Mouse (Mus musculus): ENCODE measurements around the gene Qser1. TPM values are rescaled to one million over a fixed set of nuclear protein-coding genes. Genes with fewer than 3 reads are reported as not detected.

Gene Qser1
- polyA plus RNA-seq, 1 experiment, result 1.7 TPM

DNA sequence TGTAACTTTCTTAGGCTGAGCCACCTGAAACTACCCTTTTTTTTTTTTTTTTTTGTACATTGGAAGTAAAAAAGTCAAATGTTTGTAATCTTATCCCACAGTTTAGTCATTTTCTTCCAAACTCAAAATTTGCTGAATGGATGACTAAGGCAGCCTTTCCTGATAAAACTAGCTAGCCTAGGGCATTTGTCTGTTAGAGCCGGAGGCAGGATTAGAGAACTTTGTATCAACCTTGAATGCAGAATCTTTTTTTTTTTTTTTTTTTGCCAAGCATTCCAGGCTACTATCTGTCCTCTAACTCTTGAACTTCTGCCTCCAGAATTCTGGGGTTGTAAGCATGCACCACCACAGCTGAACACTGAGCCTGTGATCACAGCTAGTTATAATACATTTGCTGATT is 38.3 kb upstream of the Qser1 start:
- WGBS, result 81% methylated on average over 1 of the region's 1 CpGs
- H3K36me3 ChIP-seq (ENCODE audit: control insufficient read depth, insufficient read depth, low read length), result no peaks in the 10 kb centered on the region

DNA sequence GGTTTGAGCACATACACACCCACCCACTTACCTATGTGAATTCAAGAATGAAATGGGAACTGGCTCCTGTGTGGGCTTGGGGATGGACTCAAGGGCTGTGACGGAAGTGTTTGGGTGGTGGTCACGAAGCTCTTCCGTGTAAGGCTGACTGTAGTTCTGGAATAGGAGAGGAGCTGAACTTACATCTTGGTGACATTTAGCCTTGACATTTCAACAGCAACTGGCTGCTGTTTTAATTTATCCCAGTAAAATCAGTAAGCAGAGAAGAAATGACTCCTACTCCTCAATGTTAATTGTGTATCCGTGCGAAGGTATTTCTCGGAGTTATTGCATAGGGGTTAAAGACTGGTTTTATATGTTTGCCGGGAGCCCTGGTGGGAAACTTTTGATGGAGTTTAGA is 36.0 kb upstream of the Qser1 start:
- Histone ChIP-seq H3K4me3 (ENCODE audit: extremely low read depth, insufficient read depth, insufficient read length) (no peak overlapping the region), H3K27ac (ENCODE audit: insufficient read depth, low read length) (no peak overlapping the region), H3K27me3 (ENCODE audit: control insufficient read depth, insufficient read depth, low read length) (no peaks in the 10 kb centered on the region), H3K36me3 (ENCODE audit: control insufficient read depth, insufficient read depth, low read length) (no peaks in the 10 kb centered on the region), H3K4me1 (ENCODE audit: control insufficient read depth, insufficient read depth, insufficient read length) (no peaks in the 10 kb centered on the region; the same call in 1 of the 2 replicates)
- WGBS, result 93% methylated on average over 7 of the region's 7 CpGs
- no peak for DNase-seq (ENCODE audit: low read depth in 1 of 2, low spot score in 2 of 2)
- no peak for TF ChIP-seq CTCF (IDR thresholded peaks at IDR 0.05; ENCODE audit: extremely low read depth, insufficient read depth, insufficient read length, insufficient replicate concordance)
- TF ChIP-seq POLR2A (IDR thresholded peaks at IDR 0.05; ENCODE audit: low read depth, low read length), result no peak

More for the DNA sequence above, 38.3 kb upstream of the Qser1 start:
- Histone ChIP-seq H3K27me3 (ENCODE audit: control insufficient read depth, insufficient read depth, low read length) (no peaks in the 10 kb centered on the region), H3K4me1 (ENCODE audit: control insufficient read depth, insufficient read depth, insufficient read length) (no peaks in the 10 kb centered on the region; the same call in 1 of the 2 replicates), H3K4me3 (ENCODE audit: extremely low read depth, insufficient read depth, insufficient read length) (no peak overlapping the region), H3K27ac (ENCODE audit: insufficient read depth, low read length) (no peak overlapping the region)
- no peak for DNase-seq (ENCODE audit: low read depth in 1 of 2, low spot score in 2 of 2)
- TF ChIP-seq POLR2A (IDR thresholded peaks at IDR 0.05; ENCODE audit: low read depth, low read length), result no peak
- no peak for TF ChIP-seq CTCF (IDR thresholded peaks at IDR 0.05; ENCODE audit: extremely low read depth, insufficient read depth, insufficient read length, insufficient replicate concordance)

DNA sequence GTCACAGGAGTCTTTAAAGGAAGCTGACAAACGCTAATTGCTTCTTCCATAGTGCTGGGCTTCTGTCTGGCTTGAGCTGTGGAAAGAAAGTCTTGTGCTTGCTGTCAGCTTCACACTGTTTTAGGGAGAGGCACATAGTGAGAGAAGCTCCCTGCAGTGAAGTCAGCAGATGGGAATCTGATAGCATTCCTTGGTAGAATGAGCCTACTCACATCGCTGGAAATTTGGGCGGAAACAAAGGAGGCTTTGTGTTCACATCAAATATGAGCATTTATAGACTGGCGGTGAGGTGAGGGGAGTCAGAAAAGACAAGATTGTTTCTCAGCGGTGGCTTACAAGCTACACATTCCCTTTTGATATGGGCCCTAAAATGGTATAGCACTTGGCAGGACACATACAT is 35.1 kb upstream of the Qser1 start:
- Histone ChIP-seq H3K4me1 (ENCODE audit: control insufficient read depth, insufficient read depth, insufficient read length) (no peaks in the 10 kb centered on the region; the same call in 1 of the 2 replicates), H3K36me3 (ENCODE audit: control insufficient read depth, insufficient read depth, low read length) (no peaks in the 10 kb centered on the region), H3K27ac (ENCODE audit: insufficient read depth, low read length) (no peak overlapping the region), H3K27me3 (ENCODE audit: control insufficient read depth, insufficient read depth, low read length) (no peaks in the 10 kb centered on the region), H3K4me3 (ENCODE audit: extremely low read depth, insufficient read depth, insufficient read length) (no peak overlapping the region)
- TF ChIP-seq CTCF (IDR thresholded peaks at IDR 0.05; ENCODE audit: extremely low read depth, insufficient read depth, insufficient read length, insufficient replicate concordance) (no peak), POLR2A (IDR thresholded peaks at IDR 0.05; ENCODE audit: low read depth, low read length) (no peak)
- WGBS, result 80% methylated on average over 5 of the region's 5 CpGs
- DNase-seq (ENCODE audit: low read depth in 1 of 2, low spot score in 2 of 2), result no peak

DNA sequence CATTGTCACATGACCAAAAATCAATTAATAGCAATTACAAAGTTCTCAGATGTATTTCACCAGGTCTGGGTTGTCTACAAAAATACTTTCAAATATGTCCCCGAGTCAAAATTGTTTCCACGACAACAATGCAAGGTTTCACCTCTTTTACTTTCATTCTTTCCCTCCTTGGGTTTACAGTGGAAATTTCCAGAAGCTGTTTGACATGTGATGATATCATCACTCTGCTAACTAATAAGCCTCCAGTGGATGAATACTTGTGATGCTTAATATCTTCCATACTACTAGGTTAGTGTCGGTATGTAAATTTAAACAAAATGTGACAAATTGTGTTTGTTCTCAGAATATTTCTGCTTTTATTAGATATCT is 33.4 kb upstream of the Qser1 start:
- WGBS, result 28% methylated on average over 3 of the region's 3 CpGs
- TF ChIP-seq CTCF (IDR thresholded peaks at IDR 0.05; ENCODE audit: extremely low read depth, insufficient read depth, insufficient read length, insufficient replicate concordance), result no peak
- TF ChIP-seq POLR2A (IDR thresholded peaks at IDR 0.05; ENCODE audit: low read depth, low read length), result no peak
- no peaks in the 10 kb centered on the region; the same call in 1 of the 2 replicates for H3K4me1 ChIP-seq (ENCODE audit: control insufficient read depth, insufficient read depth, insufficient read length)
- DNase-seq (ENCODE audit: low read depth in 1 of 2, low spot score in 2 of 2), result peak in 1 of 2 experiments; percentile 44
- H3K4me3 ChIP-seq (ENCODE audit: extremely low read depth, insufficient read depth, insufficient read length), result peak overlapping the region; percentile 63
- H3K36me3 ChIP-seq (ENCODE audit: control insufficient read depth, insufficient read depth, low read length), result no peaks in the 10 kb centered on the region
- no peaks in the 10 kb centered on the region for H3K27me3 ChIP-seq (ENCODE audit: control insufficient read depth, insufficient read depth, low read length)
- H3K27ac ChIP-seq (ENCODE audit: insufficient read depth, low read length), result no peak overlapping the region

DNA sequence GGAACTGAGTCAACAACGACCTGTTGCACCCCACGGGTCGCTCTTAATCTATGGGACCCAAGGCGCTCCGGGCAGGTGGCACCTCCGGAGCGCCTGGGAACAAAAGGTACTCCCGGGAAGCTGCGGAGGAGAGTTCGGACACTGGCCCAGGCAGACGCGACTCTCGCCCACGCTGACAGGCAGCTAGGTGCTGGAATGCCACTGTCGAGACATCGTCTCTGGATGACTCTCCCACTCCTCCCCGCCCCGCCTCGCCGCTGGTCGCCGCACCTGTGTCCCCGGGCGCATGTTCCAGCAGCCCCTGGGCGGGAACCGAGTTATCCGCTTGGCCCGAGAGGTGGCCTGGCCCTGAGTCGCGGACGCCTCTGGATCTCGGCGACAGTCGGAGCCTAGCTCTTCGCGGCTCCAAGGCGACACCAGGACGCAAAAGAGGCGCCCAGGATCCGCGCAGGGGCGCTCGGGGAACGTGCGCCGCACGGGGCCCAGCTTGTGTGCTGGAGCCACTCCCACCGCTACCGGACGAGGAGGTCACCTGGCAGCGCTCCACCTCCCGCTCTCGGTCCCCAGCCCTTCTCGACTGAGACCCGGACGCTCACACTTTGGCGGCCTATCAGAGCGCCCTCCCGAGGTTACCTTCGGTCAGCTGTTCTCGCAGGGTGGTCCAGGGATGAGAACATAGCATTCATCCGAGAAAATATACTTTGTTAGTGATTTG is 32.9 kb upstream of the Qser1 start, which contains the start of gene Prrg4:
Prrg4 (minus strand) TSS at position 601 of the 715 bp plus-strand sequence.
- Histone ChIP-seq H3K4me1 (ENCODE audit: control insufficient read depth, insufficient read depth, insufficient read length) (no peaks in the 10 kb centered on the region; the same call in 1 of the 2 replicates), H3K27ac (ENCODE audit: insufficient read depth, low read length) (no peak within 1 kb of the TSS), H3K27me3 (ENCODE audit: control insufficient read depth, insufficient read depth, low read length) (no peaks in the 10 kb centered on the region), H3K36me3 (ENCODE audit: control insufficient read depth, insufficient read depth, low read length) (no peaks in the 10 kb centered on the region), H3K4me3 (ENCODE audit: extremely low read depth, insufficient read depth, insufficient read length) (peak within 1 kb of the TSS; percentile 63)
- DNase-seq (ENCODE audit: low read depth in 1 of 2, low spot score in 2 of 2), result peak; percentile 26 to 52
- WGBS, result 1% methylated on average over 62 of the region's 62 CpGs
- TF ChIP-seq POLR2A (IDR thresholded peaks at IDR 0.05; ENCODE audit: low read depth, low read length) (no peak), CTCF (IDR thresholded peaks at IDR 0.05; ENCODE audit: extremely low read depth, insufficient read depth, insufficient read length, insufficient replicate concordance) (no peak)

DNA sequence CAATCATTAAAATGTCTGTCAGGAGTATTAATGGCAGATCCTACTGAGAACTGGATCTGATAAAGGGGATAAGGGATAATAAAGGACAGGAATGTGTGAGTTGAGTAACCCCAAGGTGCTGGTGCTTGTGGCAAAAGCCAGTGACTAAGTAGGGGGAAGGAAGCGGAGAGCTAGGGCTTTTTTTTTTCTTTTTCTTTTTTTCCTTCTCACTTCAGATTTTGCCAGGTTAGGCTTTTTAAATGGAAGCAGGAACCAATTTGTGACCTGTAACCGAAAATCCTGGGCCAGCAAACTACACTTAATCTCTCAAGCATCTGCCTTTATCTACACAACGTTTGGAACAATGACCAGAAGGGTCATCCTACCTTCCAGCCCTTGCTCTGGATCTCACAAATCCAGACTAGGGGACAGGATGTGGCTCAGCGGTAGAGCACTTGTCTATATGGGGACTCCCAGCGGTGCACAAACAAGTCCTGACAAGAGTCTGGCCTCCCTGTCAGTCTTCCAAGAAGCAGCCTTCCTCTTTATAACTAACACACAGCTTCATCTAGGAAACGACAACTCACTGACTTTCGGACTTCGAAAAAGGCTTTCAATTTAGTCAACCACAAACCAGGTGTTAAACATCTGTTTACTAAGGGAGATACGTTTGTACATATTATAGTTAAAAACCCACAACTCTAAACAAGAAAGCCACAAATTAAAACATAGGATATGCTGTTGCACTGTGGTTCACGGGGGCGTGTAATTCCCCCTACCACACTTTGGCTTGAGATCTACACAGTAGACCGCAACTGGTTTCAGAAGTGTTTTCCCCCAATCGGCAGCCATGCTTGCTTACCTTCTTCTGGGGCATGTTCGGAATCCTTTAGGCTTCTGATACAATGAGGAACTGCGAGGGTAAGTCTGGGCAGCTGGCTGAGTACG is 31.9 kb upstream of the Qser1 start:
- TF ChIP-seq CTCF (IDR thresholded peaks at IDR 0.05; ENCODE audit: extremely low read depth, insufficient read depth, insufficient read length, insufficient replicate concordance), result no peak
- Histone ChIP-seq H3K4me1 (ENCODE audit: control insufficient read depth, insufficient read depth, insufficient read length) (no peaks in the 10 kb centered on the region; the same call in 1 of the 2 replicates), H3K27me3 (ENCODE audit: control insufficient read depth, insufficient read depth, low read length) (no peaks in the 10 kb centered on the region), H3K27ac (ENCODE audit: insufficient read depth, low read length) (no peak overlapping the region), H3K36me3 (ENCODE audit: control insufficient read depth, insufficient read depth, low read length) (no peaks in the 10 kb centered on the region), H3K4me3 (ENCODE audit: extremely low read depth, insufficient read depth, insufficient read length) (peak overlapping the region; percentile 63; the same call in 1 of the 2 replicates)
- DNase-seq (ENCODE audit: low read depth in 1 of 2, low spot score in 2 of 2), result peak in 1 of 2 experiments; percentile 19
- WGBS, result 8% methylated on average over 16 of the region's 16 CpGs

Data from spleen, adult 2 months (tissue).